ENCODE assay signal across 23 mouse cellular contexts in the genomic region with DNA sequence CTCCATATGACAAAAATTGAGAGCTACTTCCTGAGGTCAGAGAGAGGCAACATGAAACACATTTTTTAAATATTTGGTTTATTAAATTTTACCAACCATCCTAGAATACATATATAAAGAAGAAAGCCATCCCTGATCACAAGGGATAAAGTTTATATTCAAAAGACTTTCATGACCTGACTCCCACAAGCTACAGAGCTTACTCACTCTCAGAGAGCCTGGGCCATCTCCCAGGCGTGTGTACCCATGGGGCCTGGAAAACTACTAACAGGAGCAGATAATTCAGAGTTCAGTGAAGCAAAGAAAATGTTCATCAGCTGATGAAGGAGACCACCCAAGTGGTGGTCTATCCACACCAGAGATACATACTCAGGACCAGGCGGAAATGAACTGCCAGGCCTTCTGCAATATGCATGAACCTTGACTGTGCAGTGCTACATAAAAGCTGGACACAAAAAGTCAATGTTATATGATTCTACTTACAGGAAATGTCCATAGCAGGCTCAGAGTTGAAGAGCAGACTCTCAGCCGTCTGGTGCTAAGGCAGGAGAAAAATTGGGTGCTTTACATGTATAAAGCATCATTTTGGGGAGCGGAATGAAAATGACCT. TPM values are rescaled to one million over a fixed set of nuclear protein-coding genes. Genes with fewer than 3 reads are reported as not detected.
"Had no signal": no experiment of that assay in that cellular context is flagged by ENCODE, and none has a peak within 500 bp of the region (broad histone marks: within the 10 kb centered on the region; RNA-seq: fewer than 3 reads in every experiment).

No protein-coding gene starts in this region.

- H3K27ac ChIP-seq: layer of hippocampus, adult 2 months; limb, embryonic 12.5 days; limb, embryonic 15.5 days; liver, embryonic 14.5 days; macrophage; midbrain, embryonic 12.5 days; midbrain, embryonic 15.5 days; neural tube, embryonic 12.5 days; neural tube, embryonic 15.5 days; stomach, embryonic 15.5 days had no signal

- H3K9me3 ChIP-seq: limb, embryonic 12.5 days; limb, embryonic 15.5 days; midbrain, embryonic 12.5 days; midbrain, embryonic 15.5 days; neural tube, embryonic 12.5 days; neural tube, embryonic 15.5 days; stomach, embryonic 15.5 days had no signal

- H3K4me1 ChIP-seq: limb, embryonic 12.5 days; limb, embryonic 15.5 days; midbrain, embryonic 12.5 days; midbrain, embryonic 15.5 days; neural tube, embryonic 12.5 days; neural tube, embryonic 15.5 days; stomach, embryonic 15.5 days had no signal

- H3K4me3 ChIP-seq: layer of hippocampus, adult 2 months; limb, embryonic 12.5 days; limb, embryonic 15.5 days; midbrain, embryonic 12.5 days; midbrain, embryonic 15.5 days; neural tube, embryonic 12.5 days; neural tube, embryonic 15.5 days; stomach, embryonic 15.5 days had no signal

- H3K27me3 ChIP-seq: neural tube, embryonic 12.5 days; stomach, embryonic 15.5 days had no signal

- H3K9ac ChIP-seq: limb, embryonic 12.5 days; limb, embryonic 15.5 days; liver, embryonic 14.5 days; liver, postnatal 0 days; midbrain, embryonic 12.5 days; midbrain, embryonic 15.5 days; neural tube, embryonic 12.5 days; neural tube, embryonic 15.5 days; stomach, embryonic 15.5 days had no signal

- H3K4me2 ChIP-seq: limb, embryonic 12.5 days; limb, embryonic 15.5 days; liver, embryonic 11.5 days; midbrain, embryonic 12.5 days; midbrain, embryonic 15.5 days; neural tube, embryonic 12.5 days; neural tube, embryonic 15.5 days; stomach, embryonic 15.5 days had no signal

- H3K36me3 ChIP-seq: limb, embryonic 12.5 days; limb, embryonic 15.5 days; midbrain, embryonic 12.5 days; midbrain, embryonic 15.5 days; neural tube, embryonic 12.5 days; neural tube, embryonic 15.5 days; stomach, embryonic 15.5 days had no signal

- DNase-seq: kidney, adult 9 months; kidney, postnatal 25 days; layer of hippocampus, adult 9-11 months; liver, postnatal 0 days; lung, postnatal 10 days; right cerebral cortex, postnatal 14 days; right cerebral cortex, postnatal 4 days; thymus, postnatal 25 days had no signal

- ATAC-seq: intestine, postnatal 0 days; liver, postnatal 0 days; midbrain, embryonic 15.5 days had no signal

RNA-seq across cellular contexts. Expression of gene Shroom2, which starts 30.4 kb away (rescaled TPM):
- polyA plus RNA-seq: macrophage had no signal

RNA-seq across cellular contexts. Expression of gene Gpr143, which starts 42.9 kb away (rescaled TPM):
- total RNA-seq: megakaryocyte, adult 5-6 weeks had no signal
- polyA plus RNA-seq: intestine, embryonic 14.5 days; intestine, postnatal 0 days; large intestine, adult 2 months; liver, embryonic 11.5 days; macrophage had no signal
